Mouse (Mus musculus): ENCODE data around the gene Fkbp1a.

Gene Fkbp1a

GRCm38 (mm10) chr2:151608435-151608834, 66.2 kb downstream of the Fkbp1a start:
- DNase-seq (ENCODE audit: low spot score in 2 of 2) = no peak

DNA sequence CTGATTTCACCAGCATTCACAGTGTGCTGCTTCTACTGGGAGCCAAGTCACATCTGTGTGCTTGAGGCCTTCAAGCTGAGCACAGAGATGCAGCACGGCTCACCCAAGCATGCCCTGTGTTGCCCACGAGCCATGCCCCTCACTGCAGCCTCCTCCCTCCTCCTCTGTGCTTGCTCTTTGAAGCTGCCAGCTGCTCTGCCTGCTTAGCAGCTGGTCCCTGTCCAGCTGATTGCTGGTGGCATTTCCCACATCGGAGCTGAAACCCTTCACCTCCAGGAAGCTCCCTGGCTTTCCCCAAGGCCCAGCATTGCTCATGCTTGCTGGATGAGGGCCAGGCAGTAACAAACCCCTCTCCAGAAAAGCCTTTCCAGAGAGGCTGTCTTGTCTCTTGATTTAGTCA, 67.7 kb downstream of the Fkbp1a start:
- DNase-seq (ENCODE audit: low spot score in 2 of 2) = no peak

All from heart, adult 9 months (tissue).